Mouse (Mus musculus): ENCODE data around the gene Sox13.
A peak's percentile ranks its signal among the peaks of the same experiment; 100 is the strongest.

Gene Sox13

DNA sequence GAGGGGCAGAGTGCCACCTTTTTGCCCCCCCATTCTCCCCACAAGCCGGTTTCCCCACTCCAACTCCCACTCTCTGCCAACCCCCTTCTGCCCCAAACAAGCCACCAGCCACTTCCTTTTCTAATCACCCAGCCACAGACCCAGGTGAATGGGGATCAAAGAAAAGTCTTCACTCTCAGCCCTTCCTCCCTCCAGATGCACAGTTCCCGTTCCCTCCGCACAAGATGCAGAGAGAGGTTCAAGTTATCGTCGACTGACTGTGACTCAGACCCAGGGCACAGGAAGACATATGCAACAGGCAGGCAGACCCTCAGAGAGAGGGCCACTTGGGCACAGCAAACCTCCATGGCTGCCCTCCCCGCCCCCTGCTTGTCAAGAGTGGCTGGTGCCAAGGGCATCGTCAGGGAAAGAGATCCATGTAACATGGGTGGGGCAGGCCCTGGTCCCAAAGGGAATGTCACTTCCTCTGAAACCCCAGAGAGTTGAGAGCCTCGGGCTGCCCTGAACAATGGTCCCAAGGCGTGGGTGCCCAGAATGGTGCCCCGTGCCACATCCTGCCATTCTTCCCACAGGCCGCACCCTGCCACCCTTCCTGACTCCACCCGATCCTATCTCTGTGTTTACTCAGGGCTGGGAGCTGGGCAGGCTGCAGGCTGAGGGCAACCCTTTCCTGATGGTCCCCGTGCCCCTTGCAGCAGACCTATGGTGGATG is 24.0 kb downstream of the Sox13 start:
- DNase-seq (ENCODE audit: low spot score), result no peak

DNA sequence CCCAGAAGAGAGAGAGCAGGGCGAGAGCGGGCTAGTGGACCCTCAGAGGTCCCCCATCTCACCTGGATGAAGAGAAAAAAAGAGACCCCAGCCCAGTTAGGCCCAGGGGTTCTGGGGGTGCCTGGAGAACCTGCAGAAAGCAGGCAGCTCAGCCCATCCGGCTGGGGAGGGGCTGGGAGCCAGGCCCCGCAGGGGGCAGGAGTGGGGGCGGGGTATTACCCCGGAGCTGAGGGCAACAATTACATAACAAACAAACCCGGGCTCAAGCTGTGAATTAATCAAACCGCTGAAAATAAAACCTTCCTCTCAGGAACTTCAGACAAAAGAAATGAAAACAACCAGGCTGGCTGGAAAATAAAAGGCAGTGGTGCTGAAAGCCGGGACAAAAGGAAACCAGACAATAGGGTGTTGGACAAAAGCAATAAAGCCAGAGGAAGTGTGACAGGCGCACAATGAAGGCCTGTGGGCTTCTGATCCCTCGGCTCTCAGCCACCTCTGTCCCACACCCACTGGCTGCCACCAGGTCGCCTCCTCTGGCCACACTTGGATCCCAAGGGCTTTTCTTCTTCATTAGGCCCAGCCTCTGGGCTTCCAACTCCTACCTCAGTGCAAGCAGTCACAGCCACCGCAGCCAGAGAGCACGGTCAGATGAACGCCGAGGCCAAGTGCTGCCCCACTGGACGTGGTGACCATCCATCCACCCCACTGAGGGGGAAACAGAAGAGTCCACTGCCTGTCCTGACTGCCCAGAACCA is 26.5 kb downstream of the Sox13 start:
- DNase-seq (ENCODE audit: low spot score), result no peak

DNA sequence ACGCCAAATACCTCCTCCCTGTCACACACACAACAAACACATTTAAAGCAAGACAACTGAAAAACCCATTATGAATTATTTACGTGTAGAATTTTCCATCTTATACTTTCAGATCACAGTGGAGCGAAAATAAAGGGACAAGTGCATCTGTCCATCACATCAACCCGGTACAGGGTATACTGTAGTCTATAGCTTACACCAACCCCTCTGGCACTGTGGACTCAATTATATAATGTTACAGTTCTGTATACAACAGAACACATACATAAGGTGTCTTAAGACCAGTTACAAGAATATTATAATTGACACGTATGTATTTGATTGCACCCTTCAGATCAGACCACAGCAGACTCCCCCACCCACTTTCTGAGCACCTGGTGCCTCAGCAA is 27.1 kb downstream of the Sox13 start:
- no peak for DNase-seq (ENCODE audit: low spot score)

DNA sequence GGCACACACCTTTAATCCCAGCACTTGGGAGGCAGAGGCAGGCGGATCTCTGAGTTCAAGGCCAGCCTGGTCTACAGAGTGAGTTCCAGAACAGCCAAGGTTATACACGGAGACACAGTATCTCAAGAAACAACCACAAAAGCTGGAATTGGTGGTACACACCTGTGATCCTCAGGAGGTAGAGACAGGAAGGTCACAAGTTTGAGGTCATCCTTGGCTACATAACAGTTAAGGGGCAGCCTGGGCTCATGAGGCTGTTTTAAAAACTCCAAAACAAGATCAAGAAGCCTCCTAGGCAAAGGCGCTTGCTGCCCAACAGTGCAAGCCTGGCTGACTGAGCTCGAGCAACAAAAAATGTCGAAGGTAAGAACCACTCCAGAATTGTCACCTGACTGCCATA is 27.5 kb downstream of the Sox13 start:
- DNase-seq (ENCODE audit: low spot score), result no peak

DNA sequence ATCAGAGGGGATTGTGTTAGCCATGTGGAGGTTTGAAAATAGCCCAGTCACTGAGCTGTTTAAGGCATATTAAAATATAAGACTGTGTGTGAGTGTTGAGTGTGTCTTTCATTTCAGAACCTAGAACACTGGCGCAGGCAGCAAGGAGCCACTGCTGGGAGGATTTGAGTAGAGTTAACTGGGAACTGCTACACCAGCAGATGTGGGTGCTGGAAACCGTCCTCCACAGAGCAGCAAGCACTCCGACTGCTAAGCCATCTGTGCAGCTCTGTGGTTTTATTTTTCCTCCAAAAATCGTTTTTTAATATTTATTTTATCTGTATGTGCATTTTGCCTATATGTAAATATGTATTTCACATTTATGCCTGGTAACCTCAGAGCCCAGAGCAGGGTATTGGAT is 29.5 kb downstream of the Sox13 start:
- DNase-seq (ENCODE audit: low spot score), result no peak

DNA sequence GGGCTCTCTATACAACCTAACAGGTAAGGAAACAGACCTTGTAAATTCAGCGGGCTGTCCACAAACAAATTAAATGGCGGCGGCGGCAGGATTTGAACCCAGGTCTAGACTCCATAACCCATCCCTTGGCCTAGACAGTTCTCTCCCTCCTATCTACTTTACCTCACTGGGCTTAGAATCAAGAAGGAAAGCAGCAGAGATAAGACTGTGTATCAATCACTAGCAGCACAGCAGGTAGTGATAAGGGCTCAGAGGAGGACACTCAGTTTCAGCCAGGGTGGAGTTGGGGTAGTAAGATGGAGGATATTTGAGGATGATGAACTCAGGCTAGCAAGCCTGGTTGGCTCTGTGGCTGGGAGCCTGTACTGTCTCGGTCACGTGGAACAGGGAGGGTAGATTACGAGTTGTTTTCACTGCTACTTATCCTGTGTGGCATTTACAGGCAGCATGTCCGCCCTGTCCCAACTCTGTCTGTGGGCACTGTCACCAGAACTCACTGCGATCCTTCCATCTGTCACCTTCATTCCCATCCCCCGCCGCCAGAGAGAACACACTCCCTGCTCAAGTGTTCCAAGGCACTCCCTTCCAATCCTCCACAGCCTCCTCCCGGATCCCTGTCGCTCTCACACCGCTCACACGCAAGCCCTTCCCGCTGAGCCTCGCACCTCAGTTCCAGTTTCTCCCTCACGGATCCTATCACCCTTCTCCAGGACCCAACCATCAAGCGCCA is 36.5 kb downstream of the Sox13 start:
- no peak for DNase-seq (ENCODE audit: low spot score)

DNA sequence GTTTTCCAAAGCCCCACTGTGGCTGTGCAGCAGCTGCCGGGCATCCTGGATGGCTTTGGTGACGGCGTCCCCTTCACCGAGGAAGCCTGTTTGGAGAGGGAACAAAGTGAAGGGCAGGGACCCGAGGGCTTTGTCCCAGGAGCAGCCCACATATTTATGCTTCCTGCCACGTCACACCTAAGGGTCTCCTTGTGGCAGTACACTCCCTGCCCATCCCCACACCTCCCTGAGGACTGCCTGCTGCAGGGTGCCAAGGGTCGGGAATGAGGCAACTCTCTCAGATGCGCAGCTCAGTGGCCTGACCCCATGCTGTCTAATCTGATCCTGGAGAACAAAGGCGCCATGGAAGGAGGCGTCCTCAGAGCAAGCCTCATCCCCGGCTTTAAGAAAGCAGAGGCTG is 38.0 kb downstream of the Sox13 start:
- DNase-seq (ENCODE audit: low spot score), result no peak

DNA sequence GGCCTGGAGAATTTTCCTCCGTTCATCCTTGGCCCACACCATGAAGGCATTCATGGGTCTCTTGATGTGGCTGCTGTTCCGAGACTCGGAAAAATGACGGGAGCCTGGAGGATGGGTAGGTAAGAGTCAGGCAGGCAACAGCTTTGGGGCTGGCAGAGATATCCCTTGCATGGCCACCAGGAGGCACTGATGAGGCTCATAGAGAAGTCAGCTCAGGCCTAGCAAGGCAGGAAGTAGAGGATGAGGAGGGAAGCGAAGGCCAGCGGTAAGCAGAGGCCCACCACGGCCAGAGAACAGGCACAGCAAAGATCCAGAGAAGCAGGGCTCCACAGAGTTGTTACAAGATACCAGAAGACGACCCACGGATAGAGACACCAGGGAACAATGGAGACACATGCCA is 38.7 kb downstream of the Sox13 start:
- DNase-seq (ENCODE audit: low spot score), result peak; percentile 72

DNA sequence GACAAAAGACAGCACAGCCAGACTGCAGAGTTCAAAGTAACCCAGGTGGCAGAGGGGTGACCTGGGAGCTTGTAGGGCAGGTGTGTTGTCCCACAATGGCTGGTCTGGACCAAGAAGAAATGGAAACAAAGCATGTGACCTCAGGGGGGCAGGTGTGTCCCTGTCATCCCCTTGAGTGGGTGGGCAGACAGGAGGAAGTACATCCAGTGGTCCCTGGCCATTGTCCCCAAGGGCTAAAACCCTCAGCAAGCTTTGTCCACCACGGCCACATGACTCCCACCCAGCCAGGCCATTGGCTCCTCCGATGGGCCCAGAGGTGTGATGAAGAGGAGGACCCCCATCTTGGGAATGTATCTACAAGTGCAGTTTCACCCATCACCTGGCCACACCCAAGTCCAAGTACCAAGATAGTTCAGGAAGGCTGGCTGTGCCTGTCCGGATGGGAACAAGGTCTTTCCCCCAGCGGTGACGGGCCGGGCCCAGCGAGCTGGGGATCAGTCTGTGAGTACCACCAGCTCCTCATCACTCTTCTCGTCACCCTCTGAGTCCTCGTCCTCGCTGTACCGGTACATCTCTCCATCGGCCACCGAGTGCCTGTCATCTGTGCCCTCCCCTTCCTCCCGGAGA is 40.9 kb downstream of the Sox13 start:
- no peak for DNase-seq (ENCODE audit: low spot score)

DNA sequence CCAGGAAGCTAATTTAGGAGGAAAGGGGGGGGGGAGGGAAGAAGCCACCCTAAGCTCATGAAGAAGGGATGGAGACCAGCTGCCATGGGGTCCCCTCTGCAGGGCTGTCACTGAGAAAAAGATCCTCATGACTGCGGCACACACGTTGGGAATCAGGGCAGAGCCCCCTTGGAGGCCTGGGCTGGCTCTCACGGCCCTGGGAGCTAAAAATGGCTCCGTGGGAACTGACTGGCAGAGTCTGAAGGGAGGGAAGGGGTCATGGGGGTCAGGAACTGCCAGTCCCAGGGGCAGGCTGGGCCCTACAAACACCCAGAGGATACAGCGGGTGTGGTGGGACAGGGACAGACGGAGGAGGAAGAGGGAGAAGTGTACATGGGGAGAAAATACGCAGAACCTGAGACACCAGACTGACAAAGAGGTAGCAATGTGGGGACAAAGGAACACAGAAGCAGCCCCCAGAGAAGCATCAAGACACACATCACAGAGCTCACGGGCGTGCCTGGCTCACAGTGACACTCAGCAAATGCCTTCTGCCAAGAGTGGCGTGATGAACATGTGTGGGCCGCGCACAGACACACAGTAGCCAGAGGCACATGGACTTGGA is 41.5 kb downstream of the Sox13 start:
- DNase-seq (ENCODE audit: low spot score), result no peak

DNA sequence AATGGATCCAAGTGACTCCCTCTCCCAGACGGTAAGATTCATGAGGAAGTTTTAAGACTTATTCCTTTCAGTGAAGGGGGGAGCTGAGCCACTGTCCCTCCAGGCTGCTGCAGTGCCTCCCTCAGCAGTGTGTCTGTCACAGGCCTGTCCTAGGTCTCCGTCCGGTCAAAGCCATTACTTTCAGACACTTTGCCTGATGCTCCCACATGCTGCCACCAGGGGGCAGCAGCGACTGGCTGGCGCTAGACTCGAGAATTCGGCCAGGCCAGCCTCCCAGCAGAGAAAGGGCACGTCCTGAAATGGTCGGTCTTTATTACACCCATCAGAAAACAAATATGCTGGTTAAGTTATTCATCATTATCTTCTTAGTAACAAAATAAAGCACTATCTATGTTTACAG is 42.2 kb downstream of the Sox13 start:
- no peak for DNase-seq (ENCODE audit: low spot score)

DNA sequence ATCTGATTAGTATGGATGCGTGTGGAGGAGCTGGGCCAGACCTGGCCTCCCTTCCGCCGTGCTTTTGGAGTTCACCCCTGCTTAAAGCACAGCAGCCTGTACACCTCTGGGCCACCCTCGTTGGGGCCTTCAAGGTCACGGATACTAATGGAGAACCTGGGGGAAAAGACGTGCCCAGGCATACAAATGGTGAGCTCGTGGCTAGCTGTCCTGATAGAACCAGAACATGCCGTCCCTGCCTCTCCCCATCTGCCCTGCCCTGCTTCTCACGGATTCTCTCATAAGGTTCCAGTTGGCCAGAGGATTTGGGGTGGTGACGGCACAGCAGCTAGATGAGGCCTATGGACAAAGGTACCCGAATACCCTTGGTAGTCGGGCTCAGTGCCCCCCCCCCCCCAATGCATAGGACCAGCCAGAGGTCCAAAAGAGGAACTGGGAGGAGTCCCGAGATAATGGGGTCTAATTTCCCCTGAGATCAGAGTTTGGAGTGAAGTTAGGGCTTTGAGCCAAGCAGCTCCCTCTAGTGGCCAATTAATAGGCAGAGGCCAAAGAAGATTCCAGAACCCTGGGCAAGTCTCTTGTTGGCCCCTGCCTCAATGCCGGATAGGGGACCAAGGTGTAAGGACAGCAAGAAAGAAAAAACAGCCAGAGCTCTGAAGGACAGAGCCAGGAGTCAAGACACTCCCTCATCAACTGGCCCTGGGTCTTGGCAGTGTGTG is 43.7 kb downstream of the Sox13 start:
- no peak for DNase-seq (ENCODE audit: low spot score)

DNA sequence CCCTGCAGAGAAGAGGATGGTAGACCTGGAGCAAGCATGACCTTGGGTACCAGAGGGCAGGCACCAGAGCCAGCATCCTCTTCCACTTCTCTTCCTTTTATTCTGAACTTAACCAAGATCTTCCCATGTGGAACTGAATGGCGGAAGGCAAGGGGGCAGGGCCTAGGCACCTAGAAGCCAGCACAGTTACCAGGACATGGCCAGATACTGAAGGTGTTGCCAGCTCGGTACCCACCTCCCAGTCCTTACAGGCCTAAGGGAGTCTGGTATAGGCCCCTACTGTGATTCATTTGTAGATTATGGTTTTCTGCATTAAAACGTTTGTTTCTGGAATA is 44.2 kb downstream of the Sox13 start:
- DNase-seq (ENCODE audit: low spot score), result no peak

DNA sequence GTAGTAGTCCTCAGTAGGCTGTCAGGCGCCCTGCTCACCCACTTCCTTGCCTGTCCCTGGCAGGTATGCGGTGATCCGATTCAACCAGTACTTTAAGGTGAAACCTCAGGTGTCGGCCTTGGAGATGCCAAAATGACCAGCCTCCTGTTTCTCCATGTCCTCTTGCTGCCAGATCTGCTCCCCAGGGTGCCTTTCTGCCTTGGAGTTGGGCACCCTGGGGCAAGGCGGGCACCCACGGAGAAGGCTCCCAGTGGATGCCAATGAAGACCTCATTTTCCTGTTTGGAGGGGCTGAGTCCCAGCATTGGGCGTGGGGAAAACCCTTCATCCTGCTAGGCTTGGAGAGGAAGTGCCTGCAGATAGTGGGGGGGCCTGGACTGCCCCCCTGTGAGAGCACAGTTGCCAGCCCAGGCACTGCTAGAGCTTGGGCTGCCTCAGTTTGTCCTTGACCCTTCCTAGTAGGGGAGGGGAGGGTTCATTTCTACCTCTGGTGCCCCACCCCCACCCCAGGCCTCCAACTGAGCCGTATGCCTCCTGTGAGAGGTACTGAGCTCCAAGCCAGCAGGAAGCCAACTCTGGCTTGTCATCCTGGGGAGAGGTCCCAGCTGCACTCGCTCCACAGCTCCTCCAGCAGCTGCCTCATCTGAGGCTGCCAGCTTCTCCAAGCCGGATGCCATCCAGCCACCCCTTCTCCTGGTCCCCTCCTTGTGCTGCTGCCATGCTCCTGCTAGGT is 44.8 kb downstream of the Sox13 start:
- DNase-seq (ENCODE audit: low spot score), result no peak

DNA sequence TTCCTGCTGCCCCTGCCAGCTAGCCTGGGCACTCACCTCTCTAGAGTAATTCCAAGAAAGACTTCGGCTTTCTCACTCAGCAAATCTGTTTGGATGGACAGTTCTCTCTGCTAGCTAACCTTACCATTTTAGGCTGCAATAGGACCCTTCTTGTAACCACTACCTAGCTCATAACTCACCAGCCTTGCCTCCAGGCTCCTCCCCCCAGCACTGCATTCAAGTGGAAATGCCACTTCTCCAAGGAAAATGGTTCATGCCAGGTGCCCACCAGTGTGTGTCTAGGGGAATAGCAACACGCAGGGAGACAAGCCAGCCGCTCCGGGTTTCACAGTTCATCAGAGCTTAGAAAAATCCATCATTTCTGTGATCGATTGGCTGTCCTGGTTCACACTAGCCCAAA is 46.6 kb downstream of the Sox13 start:
- no peak for DNase-seq (ENCODE audit: low spot score)

DNA sequence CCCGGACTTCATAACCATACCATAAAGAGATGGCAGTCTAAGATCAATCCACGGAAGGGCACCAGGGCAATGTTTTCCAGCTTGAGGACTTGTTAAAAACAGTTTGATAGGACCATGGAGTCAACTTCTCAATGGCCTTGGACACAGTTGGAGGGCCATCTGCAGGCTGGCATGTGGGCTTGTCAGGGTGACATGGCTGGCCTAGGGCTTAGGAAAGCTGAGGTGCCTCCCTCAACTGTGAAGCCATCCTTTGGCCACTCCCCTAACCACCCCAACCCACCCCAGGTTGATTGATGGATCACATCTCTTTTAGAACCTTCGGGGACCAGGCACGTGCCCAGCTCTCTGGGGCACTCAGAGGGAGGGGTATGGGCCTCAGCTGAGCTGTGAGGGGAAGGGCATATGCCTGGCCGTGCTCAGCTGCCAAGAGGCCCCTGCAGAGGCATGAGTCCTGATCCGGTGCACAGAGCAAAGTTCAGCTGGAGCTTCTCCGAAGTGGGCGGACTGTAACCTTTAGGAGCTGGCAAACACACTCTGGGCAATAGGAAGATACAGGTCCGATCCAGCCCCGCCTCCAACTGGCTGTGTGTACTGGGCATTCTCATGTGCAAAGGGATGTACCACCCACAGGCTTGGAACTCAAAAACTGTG is 48.4 kb downstream of the Sox13 start:
- no peak for DNase-seq (ENCODE audit: low spot score)

DNA sequence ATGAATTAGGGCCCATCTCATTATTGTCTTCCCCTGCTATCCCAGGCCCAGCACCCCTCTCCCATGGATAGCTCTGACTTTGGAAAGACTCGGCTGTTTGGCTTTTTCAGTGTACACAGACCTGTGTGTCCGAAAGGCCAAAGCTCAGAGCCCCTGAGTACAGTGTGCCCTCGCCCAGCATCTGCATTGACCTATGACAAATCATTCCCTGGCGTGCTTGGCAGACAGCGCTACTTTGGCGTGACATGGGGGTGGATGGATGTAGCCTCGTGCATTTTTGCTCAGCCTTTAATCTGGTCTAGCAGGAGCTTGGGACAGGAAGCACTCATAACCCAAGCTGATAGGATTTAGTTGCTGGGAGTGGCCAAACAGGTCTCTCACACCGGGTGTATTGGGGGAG is 52.1 kb downstream of the Sox13 start:
- DNase-seq (ENCODE audit: low spot score), result no peak

DNA sequence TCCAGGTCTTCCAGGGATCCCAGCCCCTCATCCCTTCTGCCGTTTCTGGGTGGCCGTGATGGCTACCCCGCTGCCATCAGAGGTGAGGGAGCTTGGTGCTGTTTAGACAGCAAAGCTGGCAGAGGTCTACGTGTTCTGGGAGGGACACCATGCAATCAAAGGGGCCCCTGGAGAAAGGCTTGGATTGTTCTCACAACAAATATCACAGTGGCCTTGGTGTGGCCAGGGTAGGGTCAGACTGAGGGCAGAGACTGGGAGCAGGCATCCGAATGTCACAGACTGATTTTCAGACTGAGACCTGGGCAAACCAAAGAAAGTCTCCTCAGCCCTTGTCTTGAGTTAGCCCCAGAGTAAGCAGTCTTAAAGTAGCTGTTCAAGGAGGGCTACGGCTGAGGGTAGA is 52.7 kb downstream of the Sox13 start:
- DNase-seq (ENCODE audit: low spot score), result no peak

DNA sequence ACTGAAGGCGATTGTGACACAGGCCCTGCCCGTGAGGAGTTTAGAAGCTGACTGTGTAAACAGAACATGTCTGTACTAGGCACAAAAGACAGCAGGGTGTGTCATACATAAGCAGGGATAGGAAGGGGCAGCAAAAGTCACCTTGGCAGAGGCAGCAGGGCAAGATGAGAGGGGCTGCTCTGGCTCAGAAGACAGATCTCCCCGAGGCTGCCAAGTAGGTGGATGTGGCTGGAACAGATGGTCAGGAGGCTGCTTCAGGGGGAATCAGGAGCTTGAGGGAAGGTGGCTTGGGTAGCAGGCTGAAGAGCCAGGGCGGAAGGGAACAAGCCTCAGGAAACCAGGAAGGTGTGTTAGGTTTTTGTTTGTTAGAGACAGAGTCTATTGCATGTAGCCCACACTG is 53.8 kb downstream of the Sox13 start:
- no peak for DNase-seq (ENCODE audit: low spot score)

DNA sequence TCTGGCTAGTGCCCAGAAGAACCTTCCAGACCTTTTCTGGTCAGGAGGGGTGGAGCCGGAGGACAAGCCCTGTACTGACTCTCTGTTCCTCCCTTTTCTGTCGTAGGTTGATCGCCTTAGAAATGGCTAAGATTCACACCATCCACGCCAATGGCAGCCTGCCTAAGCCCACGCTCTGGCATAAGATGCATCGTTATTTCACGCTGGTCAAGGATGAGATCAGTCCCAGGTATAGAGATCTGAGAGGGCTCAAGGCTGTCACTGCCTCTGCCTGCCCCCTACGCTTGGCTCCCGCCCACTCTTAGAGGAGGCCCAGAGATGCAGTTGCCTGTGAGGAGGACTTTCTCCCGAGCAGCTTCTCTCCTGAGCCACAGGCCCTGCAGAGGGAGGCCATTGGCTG is 55.5 kb downstream of the Sox13 start:
- DNase-seq (ENCODE audit: low spot score), result no peak
